8 mouse cellular contexts compared by ENCODE assay signal in genomic region chr6:91617031-91617596, GRCm38 (mm10).
DNase-seq lines count a peak whose midpoint lies in the region; ATAC-seq and TF ChIP-seq lines count a peak whose summit lies in the region.

No protein-coding gene starts in this region.

- no peaks in the 10 kb centered on the region for H3K36me3 ChIP-seq in hindbrain, embryonic 11.5 days (ENCODE audit: control insufficient read depth, insufficient read depth, low read length)
- H3K36me3 ChIP-seq in lung, embryonic 15.5 days = no peaks in the 10 kb centered on the region

- peak overlapping the region; percentile 55 for H3K27ac ChIP-seq in embryonic fibroblast, embryonic 13.5 days (ENCODE audit: insufficient read depth, low read length)
- H3K27ac ChIP-seq in hindbrain, embryonic 11.5 days (ENCODE audit: low read depth, low read length) = peak overlapping the region; percentile 85
- H3K27ac ChIP-seq in lung, embryonic 15.5 days = peak overlapping the region; percentile 78
- peak overlapping the region; percentile 81 for H3K27ac ChIP-seq in olfactory bulb, adult 2 months (ENCODE audit: insufficient read depth, low read depth, low read length)

- DNase-seq in B cell, adult 2 months = peak; percentile 65 to 72
- DNase-seq in adipocyte (ENCODE audit: low spot score) = peak; percentile 79
- peak; percentile 88 for DNase-seq in hindbrain, embryonic 11.5 days (ENCODE audit: low spot score)
- peak; percentile 78 for DNase-seq in layer of hippocampus, adult 9-11 months
- peak; percentile 78 for DNase-seq in thymus, postnatal 4 days

- peak; percentile 95 for ATAC-seq in hindbrain, embryonic 11.5 days (ENCODE audit: low FRiP score)
- peak; percentile 91 for ATAC-seq in lung, embryonic 15.5 days (ENCODE audit: borderline replicate concordance, extremely low read depth, low FRiP score, low TSS enrichment)

- H3K4me2 ChIP-seq in hindbrain, embryonic 11.5 days (replicated peaks; ENCODE audit: low read depth, low read length) = peak overlapping the region; percentile 70
- peak overlapping the region; percentile 70 for H3K4me2 ChIP-seq in lung, embryonic 15.5 days

- under 1% methylated on average over 13 of the region's 13 CpGs for WGBS in hindbrain, embryonic 11.5 days
- 1% methylated on average over 13 of the region's 13 CpGs for WGBS in lung, embryonic 15.5 days
- WGBS in olfactory bulb, adult 2 months = 5% methylated on average over 13 of the region's 13 CpGs

- no peaks in the 10 kb centered on the region for H3K9me3 ChIP-seq in hindbrain, embryonic 11.5 days (ENCODE audit: control insufficient read depth, low read length)
- H3K9me3 ChIP-seq in lung, embryonic 15.5 days = no peaks in the 10 kb centered on the region

- no peak for TF ChIP-seq CTCF in embryonic fibroblast, embryonic 13.5 days (IDR thresholded peaks at IDR 0.05; ENCODE audit: borderline replicate concordance, insufficient read depth, low read length)
- no peak for TF ChIP-seq CTCF in olfactory bulb, adult 2 months (IDR thresholded peaks at IDR 0.05; ENCODE audit: insufficient read depth, low read depth, low read length)

- H3K4me3 ChIP-seq in embryonic fibroblast, embryonic 13.5 days (ENCODE audit: insufficient read depth, low read length) = 0 out of 2 replicates have a peak overlapping the region, but pooled peaks have one; percentile 1
- peak overlapping the region; percentile 32 for H3K4me3 ChIP-seq in hindbrain, embryonic 11.5 days (ENCODE audit: low read depth, low read length)
- peak overlapping the region; percentile 38 for H3K4me3 ChIP-seq in lung, embryonic 15.5 days
- peak overlapping the region; percentile 33 for H3K4me3 ChIP-seq in olfactory bulb, adult 2 months (ENCODE audit: insufficient read depth, low read depth, low read length)

- 0 out of 2 replicates have a peak, but pooled peaks cover 2% of the 10 kb centered on the region for H3K4me1 ChIP-seq in embryonic fibroblast, embryonic 13.5 days (ENCODE audit: control insufficient read depth, insufficient read depth, low read length)
- peaks cover 3% of the 10 kb centered on the region; the same call in 1 of the 2 replicates for H3K4me1 ChIP-seq in hindbrain, embryonic 11.5 days (replicated peaks; ENCODE audit: control insufficient read depth, insufficient read depth, low read length)
- peaks cover 17% of the 10 kb centered on the region for H3K4me1 ChIP-seq in lung, embryonic 15.5 days
- peaks cover 17% of the 10 kb centered on the region for H3K4me1 ChIP-seq in olfactory bulb, adult 2 months (ENCODE audit: control insufficient read depth, insufficient read depth, low read length)

- H3K9ac ChIP-seq in hindbrain, embryonic 11.5 days (ENCODE audit: low read depth, low read length) = peak overlapping the region; percentile 81
- peak overlapping the region; percentile 51 for H3K9ac ChIP-seq in lung, embryonic 15.5 days

- TF ChIP-seq POLR2A in embryonic fibroblast, embryonic 13.5 days (IDR thresholded peaks at IDR 0.05; ENCODE audit: low read depth, low read length) = peak; percentile 71
- TF ChIP-seq POLR2A in olfactory bulb, adult 2 months (IDR thresholded peaks at IDR 0.05; ENCODE audit: insufficient read depth, low read depth, low read length) = no peak

- no peaks in the 10 kb centered on the region for H3K27me3 ChIP-seq in hindbrain, embryonic 11.5 days (ENCODE audit: control insufficient read depth, insufficient read depth, low read length)
- H3K27me3 ChIP-seq in lung, embryonic 15.5 days = no peaks in the 10 kb centered on the region

Comparison
In these comparisons a context has a peak if more than half of its experiments do, and no peak if none do; other contexts are left out.
1. Peak in every context shown above with its lines: DNase-seq, ATAC-seq, H3K4me3 ChIP-seq and H3K27ac ChIP-seq.